Mouse (Mus musculus) effector memory CD4-positive, alpha-beta T cell, adult 7 months (primary cell): ENCODE data around the gene Foxa2. TPM values are rescaled to one million over a fixed set of nuclear protein-coding genes. Genes with fewer than 3 reads are reported as not detected.

Experiments used
- polyA plus RNA-seq: library from polyadenylated mRNA; unstranded; fragments of 100-300 nt; shearing (Covaris generic); gene quantifications from one replicate; pipeline ENCODE4 v1.2.1, GENCODE M21; 2017

Foxa2 gene
- not detected for polyA plus RNA-seq

DNA sequence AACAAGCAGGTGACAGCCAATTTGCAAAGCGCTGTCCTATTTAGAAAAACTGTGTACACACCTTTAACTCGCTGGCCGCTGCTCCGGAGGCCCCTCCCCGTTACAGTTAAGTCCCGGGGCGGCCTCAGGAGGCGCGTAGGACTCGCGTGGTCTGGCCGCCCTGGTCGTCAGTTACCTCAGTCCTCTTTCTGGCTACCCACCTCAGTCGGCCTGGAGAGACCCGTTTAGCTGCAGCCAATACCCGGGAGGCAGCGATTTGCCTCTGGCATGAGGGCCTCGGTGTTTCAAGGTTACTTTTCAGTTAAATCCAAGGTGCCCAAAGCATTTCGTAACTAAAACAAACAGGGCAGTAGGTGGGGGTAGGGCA lies at the start of gene Foxa2:
TSS of gene Foxa2 (minus strand) at position 171 of the 367 bp plus-strand sequence.

